Comparison of ENCODE assay signal across 10 mouse cellular contexts in genomic region chr4:101254606-101255349, GRCm38 (mm10). TPM values are rescaled to one million over a fixed set of nuclear protein-coding genes. Genes with fewer than 3 reads are reported as not detected.
DNase-seq lines count a peak whose midpoint lies in the region; ATAC-seq lines count a peak whose summit lies in the region.
"Had no signal": no experiment of that assay in that cellular context is flagged by ENCODE, and none has a peak within 500 bp of the region (broad histone marks: within the 10 kb centered on the region; RNA-seq: fewer than 3 reads in every experiment).

No protein-coding gene starts in this region.

- H3K9ac ChIP-seq in kidney, embryonic 15.5 days, result no peak overlapping the region
- H3K9ac ChIP-seq: hindbrain, embryonic 13.5 days had no signal

- intact Hi-C loops in left cerebral cortex, postnatal 4 days (cut with DNase I), result no loop called here

- H3K27me3 ChIP-seq in kidney, embryonic 15.5 days, result no peaks in the 10 kb centered on the region
- H3K27me3 ChIP-seq: hindbrain, embryonic 13.5 days had no signal

- 65% methylated on average over 8 of the region's 8 CpGs for WGBS in kidney, embryonic 15.5 days

- no peaks in the 10 kb centered on the region for H3K9me3 ChIP-seq in kidney, embryonic 15.5 days (replicated peaks)
- H3K9me3 ChIP-seq: hindbrain, embryonic 13.5 days had no signal

- ATAC-seq in kidney, embryonic 15.5 days (replicated peaks; ENCODE audit: low FRiP score), result no peak
- ATAC-seq in CD4-positive, CD25-positive, alpha-beta regulatory T cell, adult 4 months, result peak; percentile 69
- peak; percentile 3 to 24; a peak in 1 of 4 replicates for ATAC-seq in hematopoietic stem cell, adult 5-6 weeks (replicated peaks in 1 of 2; ENCODE audit: insufficient read depth in 1 of 2, low FRiP score in 2 of 2, low TSS enrichment in 1 of 2, low read depth in 1 of 2, poor library complexity in 2 of 2, severe bottlenecking in 2 of 2)
- ATAC-seq in megakaryocyte-erythroid progenitor cell, adult 5-6 weeks (replicated peaks; ENCODE audit: low FRiP score, low TSS enrichment, poor library complexity, severe bottlenecking), result peak; percentile 34; the same call in 1 of the 2 replicates

- H3K4me3 ChIP-seq in kidney, embryonic 15.5 days (replicated peaks), result no peak overlapping the region
- H3K4me3 ChIP-seq: hindbrain, embryonic 13.5 days had no signal

- no peak overlapping the region for H3K4me2 ChIP-seq in kidney, embryonic 15.5 days
- H3K4me2 ChIP-seq: hindbrain, embryonic 13.5 days had no signal

- H3K36me3 ChIP-seq in kidney, embryonic 15.5 days, result no peaks in the 10 kb centered on the region
- H3K36me3 ChIP-seq: hindbrain, embryonic 13.5 days had no signal

- peaks cover 39% of the 10 kb centered on the region for H3K4me1 ChIP-seq in kidney, embryonic 15.5 days
- H3K4me1 ChIP-seq: hindbrain, embryonic 13.5 days had no signal

- DNase-seq in kidney, postnatal 10 days, result no peak
- no peak for DNase-seq in left cerebral cortex, postnatal 4 days
- DNase-seq in cerebellum, adult 11-12 months, result no peak
- no peak for DNase-seq in right cerebral cortex, postnatal 36 days (ENCODE audit: low spot score in 2 of 2)
- DNase-seq: cerebellum, adult 18-20 months had no signal

- 0 out of 2 replicates have a peak overlapping the region, but pooled peaks have one; percentile 51 for H3K27ac ChIP-seq in kidney, embryonic 15.5 days
- H3K27ac ChIP-seq: hindbrain, embryonic 13.5 days had no signal

RNA-seq across cellular contexts. Expression of gene Jak1, which starts 10.3 kb away (rescaled TPM):
- polyA plus RNA-seq in kidney, embryonic 15.5 days (2015; fragmentation: Nextera tagmentation; extraction: Ambion mirVana), result 88.2 and 88.3 TPM in 2 replicates
- polyA plus RNA-seq in CD4-positive, CD25-positive, alpha-beta regulatory T cell, adult 4 months (2017; shearing (Covaris generic)), result 100 to 1,000 TPM; 369 to 445 TPM
- total RNA-seq in hematopoietic stem cell, adult 5-6 weeks (2017), result 116 and 146 TPM in 2 replicates
- total RNA-seq in megakaryocyte-erythroid progenitor cell, adult 5-6 weeks (2014; fragmentation: Nextera tagmentation), result 82.6 and 108 TPM in 2 replicates
- total RNA-seq in megakaryocyte-erythroid progenitor cell, adult 5-6 weeks (2017), result 84.7 and 85.5 TPM in 2 replicates
- total RNA-seq in left cerebral cortex, postnatal 4 days (2021), result 100 to 1,000 TPM; 103 to 106 TPM
